Mouse (Mus musculus): ENCODE measurements around the gene Gm11042. TPM values are rescaled to one million over a fixed set of nuclear protein-coding genes. Genes with fewer than 3 reads are reported as not detected.

Gm11042 gene
- polyA plus RNA-seq, 1 experiment from 2014 or later: not detected

DNA sequence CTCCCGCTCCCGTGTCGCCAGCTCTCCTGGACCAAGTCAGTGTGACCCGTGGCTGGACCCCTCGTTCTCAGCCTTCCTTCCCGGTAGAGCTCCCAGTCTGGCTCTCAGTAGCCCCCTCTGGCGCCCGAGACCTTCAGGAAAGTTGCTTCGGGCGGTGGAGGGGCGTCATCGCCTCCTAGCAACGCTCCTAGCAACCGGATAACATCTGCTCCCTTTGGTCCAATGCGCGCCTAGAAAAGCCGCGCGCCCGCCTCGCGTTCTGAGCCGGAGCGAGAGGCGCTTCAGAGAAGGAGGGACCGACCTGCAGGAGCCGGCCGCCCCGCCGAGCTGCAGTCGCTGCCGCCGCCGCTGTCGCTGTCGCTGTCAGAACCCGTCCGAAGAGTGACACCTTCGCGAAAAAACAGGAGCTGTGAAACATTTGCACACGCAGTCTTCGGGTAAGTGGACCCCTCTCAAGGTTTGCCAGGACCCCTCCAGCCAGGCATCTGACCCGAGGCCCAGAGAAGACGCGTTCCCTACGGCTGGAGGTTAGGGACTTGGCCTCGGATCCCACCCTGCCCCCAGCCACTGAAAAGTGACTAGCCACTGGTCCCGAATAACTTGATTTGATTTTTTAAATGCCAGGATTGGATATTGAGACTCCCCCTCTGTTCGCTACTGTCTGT is 32.0 kb downstream of the Gm11042 start:
- H3K9ac ChIP-seq: peak overlapping the region; percentile 24; the same call in 1 of the 2 replicates
- WGBS: under 1% methylated on average over 49 of the region's 49 CpGs

DNA sequence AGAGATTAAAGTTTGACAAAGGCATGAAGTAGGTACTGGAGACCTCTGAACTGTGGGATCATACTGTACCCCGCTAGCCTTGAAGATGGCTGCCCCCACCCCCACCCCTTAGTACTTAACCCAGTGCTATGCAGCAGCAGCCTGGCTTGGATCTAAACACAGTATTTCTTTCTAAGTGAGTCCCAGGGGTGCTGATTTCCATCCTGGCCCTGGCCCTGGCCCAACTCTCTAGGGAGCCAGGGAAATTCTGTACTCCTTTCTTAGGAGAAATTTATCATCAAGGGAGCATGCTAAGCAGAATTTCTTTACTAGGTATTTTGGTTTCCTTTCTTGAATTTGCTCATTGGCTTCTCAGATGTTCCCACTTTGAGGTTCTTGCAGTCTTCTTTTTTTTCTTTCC is 33.3 kb downstream of the Gm11042 start:
- H3K9ac ChIP-seq: no peak overlapping the region
- H3K27ac ChIP-seq: no peak overlapping the region
- H3K4me3 ChIP-seq: no peak overlapping the region
- peaks cover 20% of the 10 kb centered on the region for H3K27me3 ChIP-seq
- no peaks in the 10 kb centered on the region for H3K36me3 ChIP-seq
- ATAC-seq (ENCODE audit: insufficient number of reproducible peaks, insufficient read depth, low FRiP score, low TSS enrichment): no peak
- 0 out of 2 replicates have a peak, but pooled peaks cover 3% of the 10 kb centered on the region for H3K4me1 ChIP-seq
- H3K9me3 ChIP-seq: no peaks in the 10 kb centered on the region
- 92% methylated on average over 1 of the region's 1 CpGs for WGBS
- no peak overlapping the region for H3K4me2 ChIP-seq (replicated peaks)

More for the DNA sequence above, 32.0 kb downstream of the Gm11042 start:
- Histone ChIP-seq H3K4me2 (replicated peaks) (peak overlapping the region; percentile 84), H3K36me3 (no peaks in the 10 kb centered on the region), H3K27me3 (peaks cover 20% of the 10 kb centered on the region), H3K4me1 (0 out of 2 replicates have a peak, but pooled peaks cover 3% of the 10 kb centered on the region), H3K27ac (no peak overlapping the region), H3K4me3 (peak overlapping the region; percentile 39), H3K9me3 (no peaks in the 10 kb centered on the region)
- ATAC-seq (ENCODE audit: insufficient number of reproducible peaks, insufficient read depth, low FRiP score, low TSS enrichment): peak; percentile 92

DNA sequence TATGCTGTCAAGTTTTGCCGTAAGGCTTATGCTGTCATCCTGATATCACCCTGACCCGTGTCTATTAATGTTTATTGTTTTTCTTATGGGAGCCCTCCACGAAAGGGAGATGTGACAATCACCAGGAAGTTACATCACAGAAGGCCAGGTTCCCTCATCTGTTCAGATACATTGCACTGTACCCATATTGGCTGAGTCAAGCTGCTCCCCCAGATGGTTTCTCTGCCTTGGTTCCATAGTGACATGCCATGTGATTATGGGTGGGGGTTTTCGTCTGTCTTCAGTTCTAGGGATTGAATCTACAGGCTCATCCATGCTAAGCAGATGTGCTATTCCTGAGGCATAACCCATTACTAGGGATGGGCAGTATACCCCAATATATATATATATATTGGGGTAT is 34.8 kb downstream of the Gm11042 start:
- H3K9ac ChIP-seq: no peak overlapping the region
- no peak overlapping the region for H3K4me2 ChIP-seq (replicated peaks)
- no peaks in the 10 kb centered on the region for H3K36me3 ChIP-seq
- H3K4me1 ChIP-seq: 0 out of 2 replicates have a peak, but pooled peaks cover 3% of the 10 kb centered on the region
- no peak overlapping the region for H3K27ac ChIP-seq
- peaks cover 20% of the 10 kb centered on the region for H3K27me3 ChIP-seq
- no peak overlapping the region for H3K4me3 ChIP-seq
- no peaks in the 10 kb centered on the region for H3K9me3 ChIP-seq
- WGBS: 78% methylated on average over 4 of the region's 4 CpGs
- no peak for ATAC-seq (ENCODE audit: insufficient number of reproducible peaks, insufficient read depth, low FRiP score, low TSS enrichment)

DNA sequence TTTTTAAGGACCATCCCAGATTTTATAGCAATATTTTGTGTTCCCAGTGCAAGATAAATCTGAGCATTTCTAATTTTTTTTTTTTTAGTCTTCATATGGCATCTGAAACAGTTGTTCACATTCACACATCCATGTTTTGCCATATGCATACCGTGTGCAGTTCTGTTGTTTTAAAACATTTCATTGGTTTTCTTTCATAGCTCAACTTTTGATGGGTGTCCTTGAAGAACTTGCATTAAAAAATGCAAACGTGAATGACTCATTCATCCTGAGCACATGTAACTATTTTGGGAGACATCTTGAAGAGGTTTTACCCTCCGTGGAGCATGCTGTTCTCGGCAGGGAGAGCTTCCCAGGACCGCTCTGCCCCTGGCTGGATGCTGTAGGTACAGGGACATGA is 38.9 kb downstream of the Gm11042 start:
- 82% methylated on average over 5 of the region's 5 CpGs for WGBS
- H3K4me1 ChIP-seq: no peaks in the 10 kb centered on the region
- no peak for ATAC-seq (ENCODE audit: insufficient number of reproducible peaks, insufficient read depth, low FRiP score, low TSS enrichment)

DNA sequence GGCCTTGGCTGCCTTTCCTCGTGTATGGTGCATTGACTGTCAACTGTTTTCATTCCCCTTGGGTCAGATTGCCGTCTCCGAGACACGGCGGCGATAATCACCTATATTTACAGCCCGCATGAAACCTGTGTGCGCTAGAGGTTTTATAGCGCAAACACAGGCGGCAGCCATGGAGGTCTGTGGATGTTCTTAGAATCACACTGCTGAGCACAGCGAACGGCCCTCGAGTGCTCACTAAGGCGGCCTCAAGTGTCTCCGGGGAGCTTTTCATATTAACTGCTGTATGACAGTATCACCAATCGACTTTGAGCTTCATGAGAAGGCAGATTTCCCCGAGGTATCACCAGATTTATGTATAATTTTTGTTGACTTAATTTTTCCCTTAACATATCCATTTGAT is 43.6 kb downstream of the Gm11042 start:
- no peaks in the 10 kb centered on the region for H3K27me3 ChIP-seq
- no peak overlapping the region for H3K4me2 ChIP-seq (replicated peaks)
- no peak overlapping the region for H3K4me3 ChIP-seq
- H3K9me3 ChIP-seq: no peaks in the 10 kb centered on the region
- WGBS: 92% methylated on average over 17 of the region's 17 CpGs
- H3K36me3 ChIP-seq: no peaks in the 10 kb centered on the region
- H3K4me1 ChIP-seq: no peaks in the 10 kb centered on the region
- H3K9ac ChIP-seq: no peak overlapping the region
- no peak overlapping the region for H3K27ac ChIP-seq
- no peak for ATAC-seq (ENCODE audit: insufficient number of reproducible peaks, insufficient read depth, low FRiP score, low TSS enrichment)

More for the DNA sequence above, 38.9 kb downstream of the Gm11042 start:
- Histone ChIP-seq H3K4me2 (replicated peaks) (no peak overlapping the region), H3K27me3 (no peaks in the 10 kb centered on the region), H3K36me3 (no peaks in the 10 kb centered on the region), H3K27ac (no peak overlapping the region), H3K4me3 (no peak overlapping the region), H3K9ac (no peak overlapping the region), H3K9me3 (no peaks in the 10 kb centered on the region)

DNA sequence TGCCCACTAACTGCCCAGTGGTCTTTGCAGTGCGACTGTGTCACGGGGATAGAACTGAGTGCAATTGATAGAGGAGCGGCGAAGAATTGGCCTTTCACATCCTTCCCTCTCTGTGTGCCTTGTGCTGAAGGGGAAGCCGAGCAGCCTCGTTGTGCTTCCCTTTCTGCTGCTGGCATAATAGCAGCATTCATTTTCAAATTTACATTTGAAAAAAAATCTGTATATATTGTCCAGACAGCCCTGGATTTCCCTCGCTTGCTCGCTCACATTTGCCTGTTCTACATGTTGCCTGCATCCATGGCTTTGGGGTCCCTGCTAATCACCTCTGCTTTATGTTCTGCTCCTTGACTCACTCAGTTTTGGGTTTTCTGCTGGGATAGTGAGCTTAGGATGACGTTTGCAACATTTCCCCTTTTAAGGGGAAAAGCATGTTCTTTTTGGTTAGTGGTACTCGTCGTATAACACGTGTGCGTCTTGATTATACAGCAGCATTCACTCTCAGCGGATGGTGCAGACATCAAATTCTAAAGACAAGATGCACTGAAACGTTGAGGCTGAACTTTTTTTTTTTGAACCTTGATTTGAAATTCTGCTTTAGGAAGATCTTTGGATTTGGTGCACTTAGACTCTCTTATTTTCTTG is 47.4 kb downstream of the Gm11042 start:
- no peak overlapping the region for H3K27ac ChIP-seq
- H3K36me3 ChIP-seq: no peaks in the 10 kb centered on the region
- no peak for ATAC-seq (ENCODE audit: insufficient number of reproducible peaks, insufficient read depth, low FRiP score, low TSS enrichment)
- H3K27me3 ChIP-seq: no peaks in the 10 kb centered on the region
- H3K4me2 ChIP-seq (replicated peaks): no peak overlapping the region
- WGBS: 86% methylated on average over 15 of the region's 15 CpGs
- H3K9me3 ChIP-seq: no peaks in the 10 kb centered on the region
- no peaks in the 10 kb centered on the region for H3K4me1 ChIP-seq
- no peak overlapping the region for H3K9ac ChIP-seq
- no peak overlapping the region for H3K4me3 ChIP-seq

DNA sequence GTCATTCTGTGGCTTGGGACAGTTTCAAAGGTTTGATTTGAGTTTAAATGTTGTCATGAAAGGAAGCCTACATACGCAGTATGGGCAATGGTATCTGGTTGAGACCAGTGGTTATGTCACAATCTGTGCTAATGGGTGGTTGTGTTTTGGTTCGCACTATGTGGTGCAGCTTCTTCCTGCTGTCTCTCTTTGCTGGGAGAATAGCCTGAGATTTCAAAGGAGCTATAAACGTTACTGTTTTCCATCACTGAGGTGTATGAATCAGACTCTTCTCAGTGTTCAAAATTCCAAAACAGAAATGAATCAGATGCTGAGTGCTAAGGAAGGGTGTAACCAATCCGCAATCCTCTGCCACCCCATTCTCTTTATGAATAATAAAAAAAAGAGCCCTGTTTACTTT is 49.1 kb downstream of the Gm11042 start:
- H3K27me3 ChIP-seq: no peaks in the 10 kb centered on the region
- no peak overlapping the region for H3K27ac ChIP-seq
- H3K9ac ChIP-seq: no peak overlapping the region
- H3K4me1 ChIP-seq: no peaks in the 10 kb centered on the region
- WGBS: 86% methylated on average over 4 of the region's 4 CpGs
- H3K9me3 ChIP-seq: no peaks in the 10 kb centered on the region
- ATAC-seq (ENCODE audit: insufficient number of reproducible peaks, insufficient read depth, low FRiP score, low TSS enrichment): no peak
- H3K4me2 ChIP-seq (replicated peaks): no peak overlapping the region
- no peaks in the 10 kb centered on the region for H3K36me3 ChIP-seq
- no peak overlapping the region for H3K4me3 ChIP-seq

Measured in embryonic facial prominence, embryonic 12.5 days (tissue).